Mouse (Mus musculus) stomach, postnatal 0 days (tissue): Measurements from ENCODE around the gene Rxfp4.

Experiments
- CTCF ChIP-seq: IDR thresholded peaks from 2 replicates; pipeline ENCODE4 v1.5.1; 2016; ENCODE audit warnings: antibody characterized with exemption, low read depth, mild to moderate bottlenecking, moderate library complexity
- EP300 ChIP-seq: optimal IDR thresholded peaks from 2 replicates; pipeline ENCODE3; 2016; ENCODE audit warnings: antibody characterized with exemption

DNA sequence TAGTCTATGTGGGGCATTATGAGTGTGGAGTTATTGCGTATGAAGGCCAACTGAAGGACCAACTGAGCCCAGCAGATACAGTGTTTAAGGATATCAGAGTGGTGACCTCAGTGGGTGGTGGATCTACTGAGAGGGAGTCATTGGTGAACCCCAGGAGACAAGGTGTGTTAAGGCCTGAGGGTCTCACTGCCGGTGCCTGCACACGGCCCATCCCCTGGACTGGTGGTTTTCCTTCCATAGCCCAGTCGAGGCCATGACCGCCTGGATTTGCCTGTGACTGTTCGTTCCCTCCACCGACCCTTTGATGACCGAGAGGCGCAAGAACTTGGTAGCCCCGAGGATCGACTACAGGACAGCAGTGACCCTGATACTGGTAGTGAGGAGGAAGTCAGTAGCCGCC is 7.0 kb downstream of the Rxfp4 start:
- TF ChIP-seq CTCF (no peak), EP300 (no peak)
